Mouse (Mus musculus) adrenal gland (tissue): Measurements from ENCODE around the gene Inca1.

Source experiments
- intact Hi-C: fragments of 180-260 bp; cut with DNase I; formaldehyde crosslinking; loops from one replicate; pipeline ENCODE4 v1.15.1; 2025

Inca1 gene

DNA sequence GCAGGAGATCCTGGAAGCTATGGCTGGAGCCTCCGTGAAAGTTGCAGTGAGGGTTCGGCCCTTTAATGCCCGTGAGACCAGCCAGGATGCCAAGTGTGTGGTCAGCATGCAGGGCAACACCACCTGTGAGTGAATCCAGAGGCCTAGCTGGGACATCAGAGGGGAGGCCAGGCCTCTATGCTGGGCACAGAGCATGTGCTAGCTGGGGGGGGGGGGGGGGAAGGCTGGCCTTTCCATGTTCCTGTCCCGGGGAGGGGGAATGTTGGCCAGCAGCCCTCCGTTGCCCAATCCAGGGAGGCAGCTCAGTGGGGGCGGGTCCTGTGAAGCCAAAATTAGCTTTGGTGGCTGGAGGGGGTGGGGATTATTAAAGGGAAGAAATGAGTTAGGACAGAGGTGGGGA, 2.8 kb upstream of the Inca1 start:
- intact Hi-C loops: no loop called here

- intact Hi-C loops: no loop called here
Measured at GRCm38 (mm10) chr11:70701984-70702733, 2.2 kb upstream of the Inca1 start.

- intact Hi-C loops: no loop called here
Measured at GRCm38 (mm10) chr11:70701221-70701955, 1.4 kb upstream of the Inca1 start.

DNA sequence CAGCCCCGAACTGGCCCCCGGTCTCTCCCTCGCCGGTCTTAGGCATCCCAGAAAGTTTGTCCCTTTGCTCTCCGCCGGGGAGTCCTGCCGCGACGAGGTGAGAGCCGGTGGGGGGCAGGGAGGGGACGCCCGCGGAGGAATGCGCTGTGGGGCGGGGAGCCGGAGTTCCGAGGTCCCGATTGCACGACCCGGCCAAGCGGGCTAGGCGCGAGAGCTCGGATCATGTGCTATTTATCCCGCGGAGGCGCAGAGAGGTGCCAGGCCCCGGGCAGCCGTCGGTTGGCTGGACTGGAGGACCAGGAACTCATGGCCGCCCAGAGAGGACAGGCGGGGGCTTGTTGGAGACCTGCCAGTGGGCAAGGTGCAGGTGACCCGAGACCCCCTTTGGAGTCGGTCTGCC, 658 bp upstream of the Inca1 start:
- intact Hi-C loops: no loop called here

- intact Hi-C loops: no loop called here
Measured at GRCm38 (mm10) chr11:70699051-70699450, 904 bp downstream of the Inca1 start.

DNA sequence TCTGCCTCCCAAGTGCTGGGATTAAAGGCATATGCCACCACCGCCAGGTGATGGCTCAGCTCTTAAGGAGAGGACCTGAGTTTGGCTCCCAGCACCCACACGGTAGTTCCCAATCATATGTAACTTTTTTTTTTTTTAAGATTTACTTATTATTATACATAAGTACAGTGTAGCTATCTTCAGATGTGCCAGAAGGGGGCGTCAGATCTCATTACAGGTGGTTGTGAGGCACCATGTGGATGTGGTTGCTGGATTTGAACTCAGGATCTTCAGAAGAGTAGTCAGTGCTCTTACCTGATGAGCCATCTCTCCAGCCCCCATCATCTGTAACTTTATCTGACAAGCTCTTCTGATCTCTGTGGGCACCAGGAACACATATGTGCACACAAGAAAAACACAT, 2.6 kb downstream of the Inca1 start:
- intact Hi-C loops: no loop called here

DNA sequence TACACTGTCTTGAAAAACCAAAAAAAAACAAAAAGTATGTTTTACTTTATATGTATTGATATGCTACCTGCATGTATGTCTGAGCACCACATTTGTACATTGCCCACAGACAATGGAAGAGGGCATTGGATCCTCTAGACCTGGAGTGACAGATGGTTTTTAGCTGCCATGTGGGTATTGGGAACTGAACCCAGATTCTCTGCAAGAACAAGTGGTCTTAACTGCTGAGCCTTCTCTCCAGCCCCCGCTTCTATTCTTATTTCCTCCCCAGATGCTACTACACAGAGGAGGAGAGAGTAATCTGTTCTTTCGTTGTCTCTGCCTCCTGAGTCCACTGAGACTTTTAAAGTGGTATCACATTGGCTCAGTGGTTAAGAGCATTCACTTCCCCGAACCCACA, 6.5 kb downstream of the Inca1 start:
- intact Hi-C loops: loop anchor here (5.0 kb wide), 1 partner anchor 39 kb away; no protein-coding TSS in a partner anchor

DNA sequence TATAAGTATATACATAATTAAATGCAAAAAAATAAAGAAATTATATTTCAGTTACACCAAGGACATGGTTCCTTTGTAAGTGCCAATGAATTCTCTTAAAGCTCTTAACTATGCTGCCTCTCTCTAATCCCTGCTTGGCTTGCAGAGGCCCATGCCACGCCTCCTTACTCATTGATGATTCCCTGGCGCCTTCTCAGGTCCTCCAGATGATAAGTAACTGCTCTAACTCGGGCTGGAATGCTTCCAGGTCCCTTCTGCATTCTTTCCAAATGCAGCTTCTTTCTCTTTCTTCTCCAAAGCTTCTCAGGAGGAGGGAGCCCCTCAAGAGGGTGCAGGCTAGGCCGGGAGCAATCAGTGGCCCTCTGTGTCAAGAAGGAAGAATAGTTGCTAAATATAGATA, 10.4 kb downstream of the Inca1 start:
- intact Hi-C loops: no loop called here

- intact Hi-C loops: no loop called here
Measured at GRCm38 (mm10) chr11:70688372-70688771, 11.6 kb downstream of the Inca1 start.

GRCm38 (mm10) chr11:70687601-70688199, 12.3 kb downstream of the Inca1 start, which contains the start of gene Camta2:
Camta2 (minus strand) TSS chr11:70688105.
- intact Hi-C loops: no loop called here

DNA sequence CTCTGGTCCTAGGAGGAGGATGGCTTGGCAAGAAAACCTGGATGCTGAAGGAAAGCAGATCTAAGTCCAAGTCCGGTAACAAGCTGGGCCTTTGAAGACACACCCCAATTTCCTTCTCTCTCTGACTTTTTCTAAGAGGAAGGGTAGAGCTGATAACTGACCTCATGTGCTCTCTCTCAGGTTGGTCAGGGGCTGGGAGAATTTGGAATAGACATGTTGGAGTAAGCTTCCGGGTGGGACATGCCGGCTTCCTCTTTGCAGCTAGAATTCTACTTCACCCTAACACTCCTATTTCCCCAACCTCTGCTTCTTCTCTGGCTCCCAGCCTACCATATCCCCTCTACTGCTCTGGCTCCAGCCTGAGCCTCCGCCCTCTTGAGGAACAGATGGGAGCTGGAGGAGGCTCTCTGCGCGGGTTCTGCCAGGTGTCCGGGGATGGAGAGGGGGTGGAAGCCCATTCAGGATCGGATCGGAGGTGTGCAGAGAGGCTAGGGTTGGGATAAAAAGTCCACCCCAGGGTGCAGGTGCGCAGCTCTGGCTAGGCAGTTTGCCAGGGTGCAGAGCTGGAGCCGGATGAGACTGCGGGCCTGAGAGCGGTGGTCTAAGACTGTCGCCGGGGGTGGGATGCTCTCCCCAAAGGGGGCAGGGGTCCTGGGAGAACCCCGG, 12.9 kb downstream of the Inca1 start:
- intact Hi-C loops: no loop called here

DNA sequence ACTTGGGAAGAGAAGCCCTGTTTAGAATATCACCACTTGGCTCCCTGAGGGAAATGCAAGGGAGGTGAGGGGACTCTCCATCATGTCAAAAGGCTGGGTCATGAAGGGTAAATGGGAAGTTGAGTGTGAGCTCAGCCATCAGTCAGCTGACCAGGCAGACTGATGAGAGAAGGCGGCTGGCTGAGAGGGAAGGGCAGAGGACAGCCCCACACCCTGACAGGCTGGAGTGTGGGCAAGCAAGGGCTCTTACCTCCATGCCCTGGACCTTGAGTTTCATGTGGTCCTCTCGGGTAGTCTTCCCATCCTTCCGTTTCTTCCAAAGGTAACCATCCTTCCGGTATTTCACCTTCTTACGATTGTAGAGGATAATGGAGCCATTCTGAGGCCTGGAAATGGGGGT, 16.3 kb downstream of the Inca1 start:
- intact Hi-C loops: loop anchor here (5.0 kb wide), 1 partner anchor 74 kb away; no protein-coding TSS in a partner anchor

GRCm38 (mm10) chr11:70681897-70682581, 17.9 kb downstream of the Inca1 start:
- intact Hi-C loops: loop anchor here (5.0 kb wide), 1 partner anchor 75 kb away; no protein-coding TSS in a partner anchor

GRCm38 (mm10) chr11:70681170-70681569, 18.8 kb downstream of the Inca1 start:
- intact Hi-C loops: loop anchor here (5.0 kb wide), 1 partner anchor 76 kb away; no protein-coding TSS in a partner anchor

DNA sequence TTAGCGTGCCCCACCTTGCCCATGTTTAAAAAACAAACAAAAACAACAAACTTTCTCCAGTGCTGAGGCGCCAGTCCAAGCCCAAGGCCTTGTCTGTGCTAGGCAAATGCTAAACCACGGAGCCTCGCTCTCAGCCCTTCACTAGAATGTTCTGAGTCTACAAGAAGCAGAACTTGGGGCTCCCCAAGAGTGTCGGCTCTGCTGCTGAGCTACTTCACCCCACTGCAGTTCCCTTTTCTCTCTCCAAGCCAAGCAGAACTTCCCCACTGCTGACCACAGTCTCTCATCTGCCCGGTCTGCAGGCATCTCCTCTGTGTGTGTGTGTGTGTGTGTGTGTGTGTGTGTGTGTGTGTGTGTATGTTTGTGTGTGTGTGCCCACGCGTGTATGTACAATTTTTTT, 20.1 kb downstream of the Inca1 start:
- intact Hi-C loops: loop anchor here (5.0 kb wide), 1 partner anchor 77 kb away; no protein-coding TSS in a partner anchor

- intact Hi-C loops: no loop called here
Measured at GRCm38 (mm10) chr11:70679361-70679760, 20.6 kb downstream of the Inca1 start.

GRCm38 (mm10) chr11:70678576-70678975, 21.4 kb downstream of the Inca1 start:
- intact Hi-C loops: no loop called here

DNA sequence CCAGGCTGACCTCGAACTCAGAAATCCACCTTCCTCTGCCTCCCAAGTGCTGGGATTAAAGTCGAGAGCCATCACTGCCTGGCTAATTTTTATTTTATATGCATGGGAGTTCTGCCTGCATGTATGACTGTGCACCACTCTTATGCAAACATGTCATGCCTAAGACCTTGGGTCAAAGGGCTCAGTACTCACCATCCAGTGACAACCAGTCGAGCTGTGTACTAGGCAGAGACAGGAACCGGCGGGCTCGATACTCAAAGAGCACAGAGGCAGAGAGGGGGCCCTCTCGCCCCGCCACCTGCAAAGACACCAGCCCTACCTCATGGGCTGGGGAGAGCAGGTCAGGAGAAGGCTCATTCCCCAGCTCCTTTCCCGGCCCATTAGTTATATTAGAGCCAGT, 21.9 kb downstream of the Inca1 start:
- intact Hi-C loops: no loop called here

DNA sequence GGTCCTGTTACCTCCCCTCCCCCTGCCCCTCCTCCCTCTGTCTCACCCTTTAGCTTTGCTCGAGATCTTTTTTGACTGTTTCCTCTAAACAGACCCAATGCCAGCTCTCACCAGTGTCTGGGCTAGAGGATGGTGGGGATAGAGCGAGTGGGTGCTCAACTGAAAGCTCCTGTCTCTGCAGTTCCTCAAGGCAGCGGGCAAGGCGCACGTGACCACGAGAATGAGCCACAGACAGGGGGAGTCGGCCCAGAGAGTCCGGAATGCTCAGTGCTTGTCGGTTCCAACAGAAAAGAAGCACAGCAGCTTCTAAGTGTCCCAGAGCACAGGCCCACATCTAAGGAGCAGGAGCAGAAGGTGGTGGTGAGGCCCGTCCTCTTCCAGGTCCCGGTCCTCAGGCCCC, 25.5 kb downstream of the Inca1 start:
- intact Hi-C loops: no loop called here

DNA sequence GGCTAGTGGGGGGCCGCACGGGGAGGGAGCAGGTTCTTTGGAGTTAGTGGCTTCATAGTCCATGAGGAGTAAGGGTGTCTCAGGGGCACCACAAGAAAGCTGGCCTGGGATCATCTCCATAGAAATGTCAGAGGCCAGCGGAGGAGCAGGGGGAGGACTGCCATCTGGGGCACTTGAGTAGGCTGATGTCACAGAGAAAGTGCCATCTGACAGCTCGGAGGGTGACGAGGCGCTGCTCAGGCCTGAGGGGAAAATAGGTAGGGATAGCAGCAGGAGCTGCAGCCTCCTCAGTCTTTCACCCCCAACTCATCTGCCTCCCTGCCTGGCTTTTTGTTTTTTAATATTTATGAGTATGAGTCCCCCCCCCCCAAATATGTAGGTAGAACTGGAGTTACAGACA, 25.9 kb downstream of the Inca1 start:
- intact Hi-C loops: no loop called here
